Mouse (Mus musculus) bone marrow, adult 2 months (tissue): ENCODE data around the gene Pcbp3.

Experiments
- CTCF ChIP-seq: fragments of 200-500 bp; IDR thresholded peaks from 2 replicates; pipeline ENCODE4 v1.5.1; 2011; ENCODE audit warnings: low read length, control low read depth; ENCODE audit not compliant: control insufficient read depth, insufficient read depth
- POLR2A ChIP-seq: fragments of 200-500 bp; IDR thresholded peaks from 2 replicates; pipeline ENCODE4 v1.6.1; 2011; ENCODE audit warnings: low read depth, mild to moderate bottlenecking, control low read depth, low read length, borderline replicate concordance; ENCODE audit not compliant: control insufficient read depth

- TF ChIP-seq POLR2A (no peak), CTCF (no peak)
Observed at GRCm38 (mm10) chr10:76964436-76964835, 2.7 kb upstream of the Pcbp3 start.
